Mouse (Mus musculus) heart, embryonic 10.5 days (tissue): ENCODE data around the gene Tacc3. TPM values are rescaled to one million over a fixed set of nuclear protein-coding genes. Genes with fewer than 3 reads are reported as not detected.

Source experiments
- DNase-seq: peaks from one replicate; pipeline ENCODE4 v3.0.0-alpha.2; 2017; ENCODE audit warnings: low spot score
- H3K27ac ChIP-seq: fragments of 300-500 bp; sonication (generic); 2 replicates; pipeline ENCODE4 v1.5.1; 2016; ENCODE audit warnings: mild to moderate bottlenecking
- H3K27me3 ChIP-seq: fragments of 300-500 bp; sonication (generic); 2 replicates; pipeline ENCODE4 v1.6.1; 2016; ENCODE audit warnings: mild to moderate bottlenecking; ENCODE audit not compliant: poor library complexity, insufficient read depth, severe bottlenecking
- H3K36me3 ChIP-seq: fragments of 300-500 bp; sonication (generic); 2 replicates; pipeline ENCODE4 v1.6.1; 2016; ENCODE audit warnings: mild to moderate bottlenecking, moderate library complexity
- H3K4me1 ChIP-seq: fragments of 300-500 bp; sonication (generic); 2 replicates; pipeline ENCODE4 v1.6.1; 2016; ENCODE audit warnings: mild to moderate bottlenecking
- H3K4me3 ChIP-seq: fragments of 300-500 bp; sonication (generic); 2 replicates; pipeline ENCODE4 v1.5.1; 2016; ENCODE audit warnings: mild to moderate bottlenecking, moderate library complexity
- H3K9me3 ChIP-seq: fragments of 300-500 bp; sonication (generic); 2 replicates; pipeline ENCODE4 v1.6.1; 2016; ENCODE audit warnings: mild to moderate bottlenecking, moderate library complexity
- WGBS: fragments of 180-500 bp; shearing (Covaris S2); methylation state at CpG from one replicate; pipeline ENCODE4 v1.1.7; 2016; 5-methylcytosine and 5-hydroxymethylcytosine counted together
- polyA plus RNA-seq: library from polyadenylated mRNA; unstranded; fragments of >200 nt; fragmentation: Nextera tagmentation; extraction: Ambion mirVana; gene quantifications from 2 replicates; pipeline ENCODE4 v1.2.1, GENCODE M21; 2016

Tacc3 gene
- 185 and 235 TPM in 2 replicates for polyA plus RNA-seq

DNA sequence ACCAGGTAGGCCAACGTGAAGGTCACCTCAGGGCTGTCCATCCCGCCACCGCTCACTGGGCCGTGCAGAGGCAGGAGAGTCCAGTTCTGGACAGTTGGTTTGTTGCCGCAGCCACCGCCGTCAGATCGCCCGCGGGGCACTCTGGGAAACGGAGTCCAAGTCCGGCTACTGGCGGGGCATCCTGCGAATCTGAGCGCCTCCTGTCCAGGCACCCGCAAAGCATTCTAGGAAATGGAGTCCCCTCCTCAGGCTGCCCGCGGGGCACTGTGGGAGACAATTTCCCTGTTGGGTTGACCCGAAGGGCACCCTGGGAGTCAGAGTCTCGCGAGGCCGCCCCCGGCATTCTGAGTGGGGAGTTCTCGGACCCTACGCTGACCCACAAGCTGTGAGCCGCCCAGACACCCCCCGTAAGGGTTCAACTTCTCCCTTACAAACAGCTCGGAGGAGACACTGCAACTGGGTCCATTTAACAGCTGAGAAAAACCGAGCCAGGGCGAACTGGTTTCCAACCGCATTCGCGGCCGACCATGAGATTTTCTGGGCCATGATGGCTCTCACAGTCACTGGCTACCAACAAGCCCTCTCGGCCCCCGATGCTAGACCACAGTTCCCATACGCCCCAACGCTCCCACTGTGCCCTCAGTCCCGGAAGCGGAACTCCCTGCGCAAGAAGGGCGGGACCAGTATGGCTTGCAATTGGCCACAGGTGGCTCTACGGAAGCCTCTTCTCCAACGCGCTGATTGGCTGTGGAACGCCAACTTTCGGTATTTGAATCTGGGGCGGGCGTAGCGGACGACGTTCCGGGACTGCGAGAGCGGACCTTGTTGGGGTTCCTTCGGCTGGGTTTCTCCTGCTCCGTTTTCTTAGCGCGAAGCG, at the start of gene Tacc3, which contains the start of gene Tmem129:
Gene Tacc3 (plus strand): TSS at position 342 of the 877 bp plus-strand sequence.
Gene Tmem129 (minus strand): TSS at position 630 of the 877 bp plus-strand sequence.
- Histone ChIP-seq H3K4me1 (peaks cover 44% of the 10 kb centered on the region), H3K27me3 (no peaks in the 10 kb centered on the region), H3K9me3 (no peaks in the 10 kb centered on the region), H3K27ac (peak within 1 kb of the TSS; percentile 95), H3K4me3 (peak within 1 kb of the TSS; percentile 93), H3K36me3 (peaks cover 56% of the 10 kb centered on the region)
- WGBS, result under 1% methylated on average over 60 of the region's 60 CpGs
- DNase-seq, result peak; percentile 100

DNA sequence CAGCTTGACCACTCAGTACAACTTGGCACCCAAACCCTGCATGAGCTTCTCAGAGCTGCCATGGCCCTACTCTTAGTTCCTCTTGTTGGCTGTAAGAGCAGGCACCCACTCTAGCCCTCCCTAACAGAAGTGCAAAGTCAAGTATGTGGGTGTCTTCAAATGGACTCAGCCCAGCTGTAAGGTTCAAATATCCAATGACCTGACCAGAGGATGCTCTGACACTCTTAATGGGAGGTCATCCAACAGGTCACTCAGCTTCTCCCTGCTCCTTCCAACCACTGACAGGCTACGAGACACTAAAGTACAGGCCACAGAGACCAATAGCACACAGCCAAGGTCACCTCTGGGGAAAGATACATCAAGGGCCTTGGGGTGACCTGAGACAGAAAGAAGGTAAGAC, 48.7 kb upstream of the Tacc3 start:
- Histone ChIP-seq H3K4me1 (no peaks in the 10 kb centered on the region), H3K9me3 (no peaks in the 10 kb centered on the region), H3K27ac (no peak overlapping the region), H3K27me3 (no peaks in the 10 kb centered on the region), H3K36me3 (peaks cover 77% of the 10 kb centered on the region), H3K4me3 (no peak overlapping the region)
- DNase-seq, result no peak
- WGBS, result 79% methylated on average over 1 of the region's 1 CpGs

DNA sequence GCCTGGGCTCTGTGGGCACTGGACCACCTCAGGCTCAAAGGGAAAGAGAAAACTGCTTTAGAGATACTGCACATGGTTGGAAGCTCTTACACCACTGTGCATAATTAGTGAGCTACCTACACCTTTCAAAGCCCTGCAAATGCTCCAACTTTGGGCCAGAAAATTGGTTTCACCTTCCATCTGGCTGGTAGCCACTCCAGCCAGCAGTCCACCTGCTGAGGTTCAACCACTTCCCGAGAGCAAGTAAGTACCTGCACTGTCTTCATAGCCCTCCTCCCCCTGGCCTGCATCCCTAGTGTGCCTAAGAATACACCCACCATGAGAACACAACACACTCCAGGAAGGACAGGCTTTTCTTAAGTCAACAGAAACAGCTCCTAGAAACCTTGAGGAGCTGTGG, 46.1 kb upstream of the Tacc3 start:
- H3K36me3 ChIP-seq, result peaks cover 63% of the 10 kb centered on the region
- no peak overlapping the region for H3K4me3 ChIP-seq
- H3K9me3 ChIP-seq, result no peaks in the 10 kb centered on the region
- H3K27ac ChIP-seq, result no peak overlapping the region
- no peaks in the 10 kb centered on the region for H3K27me3 ChIP-seq
- H3K4me1 ChIP-seq, result peaks cover 5% of the 10 kb centered on the region
- DNase-seq, result no peak
- 100% methylated on average over 1 of the region's 1 CpGs for WGBS

DNA sequence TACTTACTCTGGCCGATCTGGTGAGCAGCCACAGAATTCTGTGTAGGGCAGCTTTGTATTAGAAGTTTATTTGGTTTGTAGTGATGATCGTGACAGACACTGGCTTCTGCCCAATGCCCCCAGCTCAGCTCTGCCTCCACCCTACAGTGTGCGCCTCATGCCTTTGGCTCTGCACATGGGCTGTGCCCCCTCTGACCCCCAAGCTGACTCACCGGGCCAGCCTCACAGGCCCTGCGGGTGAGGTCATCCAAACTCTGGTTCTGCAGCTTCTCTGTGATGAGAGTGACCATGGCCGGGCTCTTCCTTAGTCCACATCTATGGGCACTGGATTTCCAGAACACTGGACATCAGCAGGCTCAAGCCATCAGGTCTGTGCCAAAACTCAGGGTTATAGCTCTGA, 43.5 kb upstream of the Tacc3 start:
- WGBS, result 87% methylated on average over 6 of the region's 6 CpGs
- Histone ChIP-seq H3K27me3 (no peaks in the 10 kb centered on the region), H3K9me3 (no peaks in the 10 kb centered on the region), H3K27ac (no peak overlapping the region), H3K4me3 (no peak overlapping the region), H3K36me3 (peaks cover 37% of the 10 kb centered on the region), H3K4me1 (peaks cover 7% of the 10 kb centered on the region)
- DNase-seq, result no peak

DNA sequence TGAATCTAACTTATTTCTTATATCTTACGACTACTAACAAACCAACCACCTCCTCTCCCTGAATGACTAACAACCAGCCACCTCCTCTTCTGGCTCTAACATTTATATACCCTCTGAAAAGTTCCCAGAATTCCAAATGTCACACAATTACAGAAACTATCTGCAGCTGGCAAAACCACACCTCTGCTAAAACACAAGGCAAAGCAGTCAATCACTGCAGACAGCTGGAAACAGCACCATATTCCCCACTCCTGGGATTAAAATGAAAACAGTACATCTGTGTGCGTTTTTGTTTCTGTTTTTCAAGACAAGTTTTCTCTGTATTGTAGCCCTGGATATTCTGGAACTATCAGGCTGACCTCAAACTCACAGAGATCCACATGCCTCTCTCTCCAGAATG, 35.3 kb upstream of the Tacc3 start:
- DNase-seq, result no peak
- Histone ChIP-seq H3K4me3 (no peak overlapping the region), H3K27ac (no peak overlapping the region), H3K9me3 (no peaks in the 10 kb centered on the region), H3K27me3 (no peaks in the 10 kb centered on the region), H3K36me3 (0 out of 2 replicates have a peak, but pooled peaks cover 10% of the 10 kb centered on the region), H3K4me1 (peaks cover 1% of the 10 kb centered on the region; the same call in 1 of the 2 replicates)
- 87% methylated on average over 2 of the region's 2 CpGs for WGBS

DNA sequence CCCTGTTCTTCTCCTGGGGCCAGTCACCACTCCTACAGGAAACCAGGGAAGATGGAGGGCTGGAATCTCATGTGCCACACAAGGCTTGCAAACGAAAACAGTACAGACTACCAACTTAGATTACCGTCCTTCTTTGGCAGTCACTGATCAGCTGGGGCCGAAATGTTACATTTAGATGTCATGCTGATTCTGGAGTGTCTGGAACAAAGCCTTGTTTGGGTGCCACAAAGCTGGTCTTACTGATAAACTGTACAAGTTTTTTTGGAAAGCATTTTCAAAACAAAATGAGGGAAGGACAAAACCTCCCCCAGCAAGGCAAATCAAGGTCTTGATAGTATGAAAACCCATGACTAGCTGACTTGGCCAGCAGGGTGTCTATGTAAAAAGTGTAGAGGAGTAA, 34.2 kb upstream of the Tacc3 start:
- 68% methylated on average over 3 of the region's 3 CpGs for WGBS
- H3K9me3 ChIP-seq, result no peaks in the 10 kb centered on the region
- H3K27ac ChIP-seq, result no peak overlapping the region
- peaks cover 8% of the 10 kb centered on the region for H3K4me1 ChIP-seq
- DNase-seq, result no peak
- H3K4me3 ChIP-seq, result no peak overlapping the region
- H3K36me3 ChIP-seq, result 0 out of 2 replicates have a peak, but pooled peaks cover 10% of the 10 kb centered on the region
- H3K27me3 ChIP-seq, result no peaks in the 10 kb centered on the region

DNA sequence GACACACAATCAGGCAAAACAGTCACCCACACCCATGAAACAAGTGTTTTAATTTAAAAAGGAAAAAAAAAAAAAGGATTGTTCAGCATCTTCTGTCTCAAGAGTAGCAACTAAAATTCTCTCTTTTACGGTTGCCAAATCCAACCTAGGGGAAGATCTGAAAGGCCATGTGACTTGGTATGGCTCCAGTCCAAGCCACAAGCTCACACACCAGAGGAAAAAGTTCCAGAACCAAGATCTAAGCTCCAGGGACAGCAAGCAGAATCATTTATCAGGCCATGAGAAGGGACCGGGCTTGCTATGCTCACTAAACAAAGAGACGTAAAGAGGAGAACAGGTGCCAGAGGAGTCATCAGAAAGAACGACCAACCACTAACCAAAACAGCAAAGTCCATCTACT, 30.0 kb upstream of the Tacc3 start:
- DNase-seq, result no peak
- Histone ChIP-seq H3K27me3 (no peaks in the 10 kb centered on the region), H3K27ac (peak overlapping the region; percentile 95; the same call in 1 of the 2 replicates), H3K36me3 (0 out of 2 replicates have a peak, but pooled peaks cover 10% of the 10 kb centered on the region), H3K9me3 (no peaks in the 10 kb centered on the region), H3K4me3 (peak overlapping the region; percentile 77), H3K4me1 (peaks cover 17% of the 10 kb centered on the region)
- 50% methylated on average over 4 of the region's 4 CpGs for WGBS

DNA sequence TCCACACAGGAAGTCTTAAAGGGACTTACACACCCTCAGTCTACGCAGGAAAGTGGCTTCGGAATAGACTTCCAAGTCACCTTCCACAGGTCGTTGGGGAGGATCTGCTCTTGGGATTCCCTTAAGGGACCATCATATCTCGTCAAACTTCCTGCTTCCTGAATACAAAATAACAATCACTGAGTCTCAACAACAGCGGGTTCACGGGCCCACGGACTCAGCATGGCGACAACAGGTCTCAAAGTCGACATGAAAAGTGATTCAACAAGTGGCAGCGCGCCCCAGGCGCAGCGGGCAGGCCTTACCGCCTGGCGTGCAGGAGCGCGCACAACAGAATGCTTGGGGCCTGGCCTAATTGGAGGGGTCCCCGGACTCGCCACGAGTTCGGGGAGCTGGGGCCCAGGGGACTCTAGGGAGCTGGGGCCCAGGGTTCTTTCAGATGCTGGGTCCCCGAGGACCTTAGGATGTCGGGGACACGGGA, 29.1 kb upstream of the Tacc3 start:
- H3K4me1 ChIP-seq, result peaks cover 17% of the 10 kb centered on the region
- H3K36me3 ChIP-seq, result 0 out of 2 replicates have a peak, but pooled peaks cover 3% of the 10 kb centered on the region
- peak overlapping the region; percentile 77 for H3K4me3 ChIP-seq
- peak; percentile 84 for DNase-seq
- H3K27ac ChIP-seq, result peak overlapping the region; percentile 95
- WGBS, result under 1% methylated on average over 24 of the region's 24 CpGs
- H3K27me3 ChIP-seq, result no peaks in the 10 kb centered on the region
- H3K9me3 ChIP-seq, result no peaks in the 10 kb centered on the region

DNA sequence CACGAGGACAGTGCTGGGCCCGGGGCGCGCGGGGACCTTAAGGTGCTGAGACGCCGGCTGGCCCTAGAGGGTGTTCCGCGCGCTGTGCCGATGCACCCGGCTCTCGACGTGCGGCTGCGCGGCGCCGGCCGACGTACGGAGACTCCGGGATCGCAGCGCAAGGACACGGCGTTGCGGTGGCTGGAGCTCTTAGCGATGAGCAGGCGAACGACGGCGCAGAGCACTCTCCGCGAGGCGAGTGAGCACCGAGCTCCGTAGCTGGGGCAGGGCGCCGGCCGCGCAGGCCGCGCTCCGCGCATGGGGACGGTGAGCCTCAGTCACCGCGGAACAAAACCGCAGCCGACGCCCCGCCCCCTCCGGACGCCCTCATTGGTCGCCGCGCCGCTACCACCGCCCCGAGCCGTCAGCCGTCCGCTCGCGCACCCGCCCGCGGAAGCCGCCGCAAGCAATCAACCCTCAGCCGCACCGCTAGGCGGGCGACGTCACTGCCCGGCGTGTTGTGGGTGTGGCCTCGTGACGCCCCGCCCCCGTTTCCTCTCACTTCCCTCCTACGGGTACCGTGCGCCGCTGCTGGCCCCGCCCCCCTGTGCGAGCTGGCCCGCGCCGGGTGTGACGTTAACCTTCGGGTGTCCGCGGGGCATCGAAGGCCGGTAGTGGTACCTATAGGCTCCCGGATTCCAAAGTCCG, 28.5 kb upstream of the Tacc3 start, which contains the start of the genes Fam53a and Gm9903:
Gene Fam53a (minus strand): TSS at position 335 of the 687 bp plus-strand sequence.
Gene Gm9903 (plus strand): TSS at position 625 of the 687 bp plus-strand sequence.
- DNase-seq, result peak; percentile 99
- Histone ChIP-seq H3K9me3 (no peaks in the 10 kb centered on the region), H3K36me3 (peaks cover 4% of the 10 kb centered on the region), H3K4me3 (peak within 1 kb of the TSS; percentile 77), H3K4me1 (peaks cover 17% of the 10 kb centered on the region), H3K27me3 (no peaks in the 10 kb centered on the region), H3K27ac (peak within 1 kb of the TSS; percentile 95)
- under 1% methylated on average over 99 of the region's 99 CpGs for WGBS

DNA sequence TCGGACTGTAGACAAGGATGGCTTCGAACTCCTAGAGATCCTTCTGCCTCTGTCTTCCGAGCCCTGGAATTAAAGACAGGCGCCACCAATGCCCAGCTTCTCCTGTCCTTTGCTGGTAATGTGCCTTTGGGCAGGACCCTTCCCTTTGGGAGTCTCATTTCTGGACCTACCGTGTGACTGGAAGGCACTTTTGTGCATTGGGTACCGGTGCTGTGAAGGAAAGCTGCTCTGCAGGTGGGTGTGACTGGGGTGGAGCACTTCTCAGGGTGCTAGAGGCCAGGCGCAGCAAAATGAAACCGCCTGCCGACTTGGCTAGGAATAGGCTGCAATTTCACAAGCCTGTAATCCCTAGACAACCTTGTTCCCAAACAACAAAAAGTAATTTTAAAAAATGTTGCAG, 27.9 kb upstream of the Tacc3 start:
- H3K4me1 ChIP-seq, result peaks cover 17% of the 10 kb centered on the region
- H3K27me3 ChIP-seq, result no peaks in the 10 kb centered on the region
- peak overlapping the region; percentile 87 for H3K27ac ChIP-seq
- WGBS, result 4% methylated on average over 9 of the region's 9 CpGs
- H3K4me3 ChIP-seq, result peak overlapping the region; percentile 77
- no peaks in the 10 kb centered on the region for H3K9me3 ChIP-seq
- DNase-seq, result peak; percentile 79
- peaks cover 7% of the 10 kb centered on the region for H3K36me3 ChIP-seq

DNA sequence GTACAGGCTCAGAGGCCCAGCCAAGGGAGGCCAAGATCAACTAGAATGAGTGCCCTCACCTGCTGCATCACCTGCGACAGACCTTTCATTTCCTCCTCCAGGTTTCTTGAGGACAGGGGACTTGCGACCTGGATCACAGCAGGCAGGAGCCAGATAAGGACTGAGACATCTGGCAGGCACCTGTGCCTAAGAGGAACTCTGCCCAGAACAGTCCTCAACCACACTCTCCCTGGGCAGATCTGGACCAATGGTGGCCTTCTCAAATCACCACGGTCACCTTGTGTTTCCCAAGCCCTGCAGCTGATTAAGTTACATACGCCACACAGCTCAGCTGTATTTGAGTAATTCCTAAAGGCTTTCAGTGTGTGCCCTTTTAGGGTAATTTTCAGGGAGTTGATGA, 27.3 kb upstream of the Tacc3 start:
- Histone ChIP-seq H3K27me3 (no peaks in the 10 kb centered on the region), H3K36me3 (peaks cover 12% of the 10 kb centered on the region), H3K27ac (peak overlapping the region; percentile 87; the same call in 1 of the 2 replicates), H3K9me3 (no peaks in the 10 kb centered on the region), H3K4me3 (peak overlapping the region; percentile 77), H3K4me1 (peaks cover 17% of the 10 kb centered on the region)
- no peak for DNase-seq
- 65% methylated on average over 4 of the region's 4 CpGs for WGBS

DNA sequence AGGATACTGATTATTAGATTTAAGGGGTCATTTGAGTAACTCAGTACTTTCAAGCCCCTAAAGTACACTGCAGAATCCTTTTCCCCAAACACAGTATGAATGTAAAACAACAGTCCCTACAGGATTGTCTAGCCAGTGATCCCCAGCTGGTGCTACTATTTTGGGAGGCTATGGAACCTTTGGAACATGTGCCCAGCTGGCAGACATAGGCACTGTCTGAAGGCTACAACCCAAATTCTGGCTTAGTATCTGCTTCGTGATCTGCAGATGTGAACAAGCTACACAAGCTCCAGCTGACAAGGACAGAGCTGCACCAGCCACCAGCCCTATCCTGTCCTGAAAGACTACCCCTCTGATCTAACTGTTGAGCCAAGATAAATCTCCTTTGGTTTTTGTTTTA, 25.4 kb upstream of the Tacc3 start:
- no peak for DNase-seq
- Histone ChIP-seq H3K4me3 (no peak overlapping the region), H3K9me3 (no peaks in the 10 kb centered on the region), H3K36me3 (peaks cover 21% of the 10 kb centered on the region), H3K27me3 (no peaks in the 10 kb centered on the region), H3K27ac (no peak overlapping the region), H3K4me1 (peaks cover 17% of the 10 kb centered on the region)
- WGBS, result 98% methylated on average over 1 of the region's 1 CpGs
